Mouse (Mus musculus) megakaryocyte, embryonic 14.5 days (primary cell): ENCODE data around the gene Cdrt4.

Source experiments
- FLI1 ChIP-seq: IDR thresholded peaks from 2 replicates; pipeline ENCODE4 v1.6.1; 2012; ENCODE audit warnings: low read length, inconsistent platforms, mixed read lengths
- GATA1 ChIP-seq: IDR thresholded peaks from 3 replicates; pipeline ENCODE4 v1.6.1; 2012; ENCODE audit warnings: mixed read lengths, low read length, inconsistent platforms, borderline replicate concordance

DNA sequence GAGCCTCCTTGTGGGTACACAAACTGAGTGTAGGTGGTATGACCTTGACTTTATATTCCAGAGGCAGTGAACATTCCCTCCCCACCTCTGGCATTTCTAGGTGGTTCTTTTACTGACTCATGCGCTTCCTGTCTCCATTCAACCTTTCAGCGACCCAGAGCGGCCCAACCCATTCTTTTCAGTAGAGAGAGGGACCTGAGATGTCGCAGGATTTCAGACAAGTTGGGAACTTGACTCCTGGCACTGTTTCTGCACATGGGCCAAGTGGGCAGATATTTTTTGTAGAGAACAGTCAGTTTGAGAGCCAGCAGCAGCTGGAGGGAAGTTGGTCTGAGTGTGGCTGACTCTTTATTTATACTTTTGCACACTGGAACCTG is 45.5 kb downstream of the Cdrt4 start:
- no peak for TF ChIP-seq GATA1
- TF ChIP-seq FLI1: no peak
